Mouse (Mus musculus) E14TG2a.4 (cell line): ENCODE results near the gene Rcor2.

Experiments used
- CTCF ChIP-seq: conservative IDR thresholded peaks from 2 replicates; pipeline ENCODE4 v1.5.1; 2014; ENCODE audit warnings: low read length
- NANOG ChIP-seq: IDR thresholded peaks from 2 replicates; pipeline ENCODE4 v1.6.1; 2014; ENCODE audit warnings: borderline replicate concordance, low read length, mixed read lengths
- POU5F1 ChIP-seq: IDR thresholded peaks from 2 replicates; pipeline ENCODE4 v1.6.1; 2014; ENCODE audit warnings: low read length, borderline replicate concordance

DNA sequence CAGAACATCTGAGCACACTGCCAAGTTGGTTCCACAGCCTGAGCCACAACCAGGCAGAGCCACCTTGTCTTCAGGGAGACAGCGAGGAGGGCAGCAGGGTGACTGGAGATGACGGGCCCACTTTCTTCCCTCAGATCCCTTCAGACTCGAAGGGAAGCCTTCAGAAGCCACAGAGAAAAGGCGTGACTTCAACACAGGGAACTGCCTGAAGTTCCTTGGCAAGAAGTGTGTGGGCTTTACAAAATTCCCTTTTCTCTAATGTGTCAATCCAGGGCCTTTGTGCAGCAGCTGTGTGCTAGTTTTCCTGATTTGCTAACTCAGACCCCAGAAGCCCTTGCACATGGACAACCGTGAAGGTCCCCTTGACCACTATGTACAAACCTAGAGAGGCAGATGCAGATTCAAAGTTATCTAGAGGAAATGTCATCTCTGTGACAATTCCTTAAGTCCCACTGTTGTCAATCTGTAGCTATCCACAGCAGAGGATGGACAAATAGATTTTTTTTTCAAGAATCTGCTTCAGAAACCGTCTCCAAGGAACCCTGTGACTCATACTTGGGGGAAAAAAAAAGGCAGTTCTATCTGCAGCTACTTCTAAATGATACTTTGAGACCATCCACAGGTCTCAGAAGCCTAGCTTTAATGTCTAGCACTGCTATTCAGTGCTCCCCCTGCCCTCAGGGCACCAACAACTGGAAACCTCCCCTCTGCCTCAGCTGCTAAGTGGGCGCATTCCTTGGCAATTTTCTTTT is 25.0 kb downstream of the Rcor2 start:
- TF ChIP-seq CTCF: no peak
- no peak for TF ChIP-seq POU5F1
- no peak for TF ChIP-seq NANOG
